Mouse (Mus musculus): ENCODE data around the gene Wdtc1. TPM values are rescaled to one million over a fixed set of nuclear protein-coding genes. Genes with fewer than 3 reads are reported as not detected.

Wdtc1 gene
- total and polyA plus RNA-seq, 3 experiments: 13.2 to 35.3 TPM; not detected in 1

- no peak for DNase-seq (ENCODE audit: low read depth, low spot score)
- no peaks in the 10 kb centered on the region for H3K79me2 ChIP-seq (ENCODE audit: control insufficient read depth, insufficient read depth, low read length, poor library complexity)
- H3K36me3 ChIP-seq (ENCODE audit: control insufficient read depth in 1 of 2, insufficient read depth in 2 of 2, low read length in 2 of 2): no peaks in the 10 kb centered on the region; a peak in 1 of 4 replicates
- no peak overlapping the region for H3K27ac ChIP-seq (ENCODE audit: control insufficient read depth, low read depth, low read length)
- peaks cover 6 to 24% of the 10 kb centered on the region in 2 experiments; a peak in 3 of 4 replicates for H3K4me1 ChIP-seq (ENCODE audit: control insufficient read depth in 1 of 2, insufficient read depth in 2 of 2, low read length in 2 of 2)
- no peaks in the 10 kb centered on the region for H3K9me3 ChIP-seq (replicated peaks; ENCODE audit: insufficient read depth, low read length)
- no peak for TF ChIP-seq ZKSCAN1 (IDR thresholded peaks at IDR 0.05; ENCODE audit: low read depth, low read length)
- TF ChIP-seq UBTF (IDR thresholded peaks at IDR 0.05; ENCODE audit: borderline replicate concordance, insufficient read depth, low read depth, low read length): no peak
- TF ChIP-seq MEF2A (IDR thresholded peaks at IDR 0.05; ENCODE audit: extremely low read depth, insufficient replicate concordance, low read depth, low read length, poor library complexity, severe bottlenecking): no peak
- no peak overlapping the region for H3K9ac ChIP-seq (ENCODE audit: control insufficient read depth, low read depth, low read length, poor library complexity, severe bottlenecking)
- no peak overlapping the region for H3K4me3 ChIP-seq (ENCODE audit: control insufficient read depth in 1 of 2, insufficient read depth in 1 of 2, low read depth in 2 of 2, low read length in 2 of 2)
- H3K27me3 ChIP-seq (ENCODE audit: control insufficient read depth in 1 of 2, insufficient read depth in 2 of 2, low read length in 2 of 2): no peaks in the 10 kb centered on the region
Measured at GRCm38 (mm10) chr4:133391185-133392040, 38.1 kb upstream of the Wdtc1 start.

GRCm38 (mm10) chr4:133390585-133390984, 37.3 kb upstream of the Wdtc1 start:
- TF ChIP-seq UBTF (IDR thresholded peaks at IDR 0.05; ENCODE audit: borderline replicate concordance, insufficient read depth, low read depth, low read length): no peak
- TF ChIP-seq POLR2A (IDR thresholded peaks at IDR 0.05; ENCODE audit: control insufficient read depth in 1 of 2, insufficient read depth in 1 of 2, low read depth in 1 of 2, low read length in 2 of 2, poor library complexity in 1 of 2): no peak
- no peak for TF ChIP-seq GABPA (IDR thresholded peaks at IDR 0.05; ENCODE audit: low read depth, low read length)
- TF ChIP-seq MAFK (IDR thresholded peaks at IDR 0.05; ENCODE audit: borderline replicate concordance, low read depth, low read length): no peak
- TF ChIP-seq MYB (IDR thresholded peaks at IDR 0.05; ENCODE audit: low read depth, low read length): no peak
- no peak for TF ChIP-seq USF1 (IDR thresholded peaks at IDR 0.05; ENCODE audit: low read depth, low read length)
- TF ChIP-seq ZKSCAN1 (IDR thresholded peaks at IDR 0.05; ENCODE audit: low read depth, low read length): no peak
- no peak for TF ChIP-seq ETS1 (IDR thresholded peaks at IDR 0.05; ENCODE audit: low read depth, low read length)
- no peak for TF ChIP-seq TAL1 (IDR thresholded peaks at IDR 0.05; ENCODE audit: low read length)
- TF ChIP-seq RCOR1 (IDR thresholded peaks at IDR 0.05; ENCODE audit: low read depth, low read length): no peak
- no peak for TF ChIP-seq SMC3 (IDR thresholded peaks at IDR 0.05; ENCODE audit: low read depth, low read length)
- no peak for TF ChIP-seq NRF1 (IDR thresholded peaks at IDR 0.05; ENCODE audit: insufficient read depth, low read depth, low read length, poor library complexity, severe bottlenecking)
- no peak overlapping the region for H3K4me3 ChIP-seq (ENCODE audit: control insufficient read depth in 1 of 2, insufficient read depth in 1 of 2, low read depth in 2 of 2, low read length in 2 of 2)
- no peaks in the 10 kb centered on the region for H3K9me3 ChIP-seq (replicated peaks; ENCODE audit: insufficient read depth, low read length)
- no peaks in the 10 kb centered on the region for H3K79me2 ChIP-seq (ENCODE audit: control insufficient read depth, insufficient read depth, low read length, poor library complexity)
- H3K27me3 ChIP-seq (ENCODE audit: control insufficient read depth in 1 of 2, insufficient read depth in 2 of 2, low read length in 2 of 2): no peaks in the 10 kb centered on the region
- no peaks in the 10 kb centered on the region; a peak in 1 of 4 replicates for H3K36me3 ChIP-seq (ENCODE audit: control insufficient read depth in 1 of 2, insufficient read depth in 2 of 2, low read length in 2 of 2)
- no peak for DNase-seq (ENCODE audit: low read depth, low spot score)
- no peak overlapping the region for H3K9ac ChIP-seq (ENCODE audit: control insufficient read depth, low read depth, low read length, poor library complexity, severe bottlenecking)
- peaks cover 6 to 24% of the 10 kb centered on the region in 2 experiments; a peak in 3 of 4 replicates for H3K4me1 ChIP-seq (ENCODE audit: control insufficient read depth in 1 of 2, insufficient read depth in 2 of 2, low read length in 2 of 2)
- H3K27ac ChIP-seq (ENCODE audit: control insufficient read depth, low read depth, low read length): no peak overlapping the region

All from MEL (cell line).